Mouse (Mus musculus) stomach, embryonic 15.5 days (tissue): ENCODE data around the gene Ccdc82. TPM values are rescaled to one million over a fixed set of nuclear protein-coding genes. Genes with fewer than 3 reads are reported as not detected.

Experiments
- ATAC-seq: fragments of 200-750 bp; cut with Nextera tagmentation; 2 replicates; pipeline ENCODE4 v1.8.0; 2017; ENCODE audit warnings: low read depth, moderate number of reproducible peaks, moderate TSS enrichment; ENCODE audit not compliant: insufficient read depth, low FRiP score
- H3K27ac ChIP-seq: fragments of 300-500 bp; sonication (generic); 2 replicates; pipeline ENCODE4 v1.5.1; 2015; ENCODE audit warnings: mild to moderate bottlenecking, inconsistent platforms
- H3K27me3 ChIP-seq: fragments of 300-500 bp; sonication (generic); replicated peaks from 2 replicates; pipeline ENCODE4 v1.6.1; 2015; ENCODE audit warnings: inconsistent platforms
- H3K36me3 ChIP-seq: fragments of 300-500 bp; sonication (generic); 2 replicates; pipeline ENCODE4 v1.6.1; 2015; ENCODE audit warnings: inconsistent platforms
- H3K4me1 ChIP-seq: fragments of 300-500 bp; sonication (generic); 2 replicates; pipeline ENCODE4 v1.6.1; 2015; ENCODE audit warnings: inconsistent platforms
- H3K4me2 ChIP-seq: fragments of 300-500 bp; sonication (generic); 2 replicates; pipeline ENCODE4 v1.6.1; 2015; ENCODE audit warnings: mild to moderate bottlenecking, inconsistent platforms
- H3K4me3 ChIP-seq: fragments of 300-500 bp; sonication (generic); replicated peaks from 2 replicates; pipeline ENCODE4 v1.5.1; 2015; ENCODE audit warnings: inconsistent platforms
- H3K9ac ChIP-seq: fragments of 300-500 bp; sonication (generic); 2 replicates; pipeline ENCODE4 v1.6.1; 2015; ENCODE audit warnings: inconsistent platforms
- H3K9me3 ChIP-seq: fragments of 300-500 bp; sonication (generic); 2 replicates; pipeline ENCODE4 v1.6.1; 2016; ENCODE audit warnings: inconsistent platforms
- WGBS: fragments of 180-500 bp; shearing (Covaris S2); methylation state at CpG from one replicate; pipeline ENCODE4 v1.1.7; 2015; 5-methylcytosine and 5-hydroxymethylcytosine counted together
- polyA plus RNA-seq: library from polyadenylated mRNA; unstranded; fragments of >200 nt; fragmentation: Nextera tagmentation; extraction: Ambion mirVana; gene quantifications from 2 replicates; pipeline ENCODE4 v1.2.1, GENCODE M21; 2015

Gene Ccdc82
- 8.6 and 10.8 TPM in 2 replicates for polyA plus RNA-seq

GRCm38 (mm10) chr9:13246815-13247638 lies at the start of gene Ccdc82:
TSS of gene Ccdc82 (plus strand) at chr9:13246955.
- Histone ChIP-seq H3K4me2 (peak within 1 kb of the TSS; percentile 79), H3K9me3 (no peaks in the 10 kb centered on the region), H3K36me3 (no peaks in the 10 kb centered on the region), H3K9ac (peak within 1 kb of the TSS; percentile 61), H3K27ac (peak within 1 kb of the TSS; percentile 87), H3K4me3 (peak within 1 kb of the TSS; percentile 65), H3K4me1 (no peaks in the 10 kb centered on the region), H3K27me3 (no peaks in the 10 kb centered on the region)
- WGBS, result 3% methylated on average over 25 of the region's 39 CpGs
- ATAC-seq, result peak; percentile 99

GRCm38 (mm10) chr9:13200079-13200478 lies 46.7 kb upstream of the Ccdc82 start:
- H3K4me3 ChIP-seq, result no peak overlapping the region
- H3K9ac ChIP-seq, result no peak overlapping the region
- no peak overlapping the region for H3K27ac ChIP-seq
- 35% methylated on average over 3 of the region's 3 CpGs for WGBS
- no peaks in the 10 kb centered on the region for H3K9me3 ChIP-seq
- H3K4me1 ChIP-seq, result no peaks in the 10 kb centered on the region
- H3K4me2 ChIP-seq, result no peak overlapping the region
- H3K27me3 ChIP-seq, result no peaks in the 10 kb centered on the region
- no peak for ATAC-seq
- no peaks in the 10 kb centered on the region for H3K36me3 ChIP-seq

DNA sequence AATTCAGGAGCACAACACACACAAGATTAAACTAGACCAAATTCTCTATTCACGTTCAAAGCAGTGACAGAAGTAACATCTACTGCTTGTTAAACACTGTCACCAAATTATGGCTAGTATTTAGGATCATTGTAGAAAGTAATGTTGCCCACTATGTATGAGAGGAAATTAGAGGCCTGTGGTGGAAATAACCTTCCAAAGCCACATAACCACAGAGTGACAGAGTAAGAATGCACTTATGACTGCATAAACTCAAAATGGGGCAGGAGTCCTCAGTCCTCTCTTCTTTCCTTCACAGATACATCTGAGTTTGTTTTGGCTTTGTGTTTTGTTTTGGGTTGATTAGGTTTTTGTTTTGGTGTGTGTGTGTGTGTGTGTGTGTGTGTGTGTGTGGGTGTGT lies 43.6 kb upstream of the Ccdc82 start:
- 77% methylated on average over 1 of the region's 1 CpGs for WGBS
- Histone ChIP-seq H3K27me3 (no peaks in the 10 kb centered on the region), H3K9ac (no peak overlapping the region), H3K4me2 (no peak overlapping the region), H3K4me3 (no peak overlapping the region), H3K4me1 (no peaks in the 10 kb centered on the region), H3K9me3 (no peaks in the 10 kb centered on the region), H3K36me3 (no peaks in the 10 kb centered on the region), H3K27ac (no peak overlapping the region)
- no peak for ATAC-seq

- H3K4me1 ChIP-seq, result no peaks in the 10 kb centered on the region
- 74% methylated on average over 5 of the region's 5 CpGs for whole genome bisulfite sequencing
- no peaks in the 10 kb centered on the region for H3K36me3 ChIP-seq
- H3K9me3 ChIP-seq, result no peaks in the 10 kb centered on the region
- H3K27ac ChIP-seq, result no peak overlapping the region
- no peak; the same call in 1 of the 2 replicates for ATAC-seq
- no peak overlapping the region for H3K9ac ChIP-seq
- no peaks in the 10 kb centered on the region for H3K27me3 ChIP-seq
- H3K4me3 ChIP-seq, result no peak overlapping the region
- H3K4me2 ChIP-seq, result no peak overlapping the region
Observed at GRCm38 (mm10) chr9:13203681-13204080, 43.1 kb upstream of the Ccdc82 start.

GRCm38 (mm10) chr9:13206369-13206768 lies 40.4 kb upstream of the Ccdc82 start:
- Histone ChIP-seq H3K36me3 (no peaks in the 10 kb centered on the region), H3K27me3 (no peaks in the 10 kb centered on the region), H3K27ac (no peak overlapping the region), H3K9ac (no peak overlapping the region), H3K4me2 (no peak overlapping the region), H3K9me3 (no peaks in the 10 kb centered on the region), H3K4me1 (no peaks in the 10 kb centered on the region), H3K4me3 (no peak overlapping the region)
- no peak for ATAC-seq
- WGBS, result 81% methylated on average over 2 of the region's 2 CpGs

- WGBS, result 71% methylated on average over 1 of the region's 1 CpGs
Observed at GRCm38 (mm10) chr9:13225872-13226271, 20.9 kb upstream of the Ccdc82 start.

DNA sequence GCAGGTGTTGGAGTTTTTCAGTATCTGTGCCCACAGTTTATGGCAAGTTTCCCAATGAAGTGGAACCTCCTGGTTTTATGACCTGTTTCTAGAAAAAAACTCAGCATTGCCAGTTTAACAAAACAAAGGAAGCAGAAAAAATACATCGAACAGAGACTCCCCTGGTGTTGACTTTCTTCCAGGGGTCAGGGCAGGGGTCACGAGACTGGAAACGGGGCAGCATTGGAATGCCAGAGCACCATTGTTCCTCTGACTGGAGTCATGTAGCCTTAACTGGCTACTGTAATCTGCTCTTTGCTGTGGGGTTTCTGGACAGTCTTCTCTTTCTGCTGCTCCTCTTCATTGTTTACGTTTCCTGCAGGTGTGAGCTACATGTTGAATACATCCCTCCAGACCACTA lies 16.2 kb upstream of the Ccdc82 start:
- no peak overlapping the region for H3K27ac ChIP-seq
- ATAC-seq, result no peak
- H3K4me1 ChIP-seq, result no peaks in the 10 kb centered on the region
- no peaks in the 10 kb centered on the region for H3K9me3 ChIP-seq
- no peak overlapping the region for H3K4me2 ChIP-seq
- H3K36me3 ChIP-seq, result no peaks in the 10 kb centered on the region
- H3K9ac ChIP-seq, result no peak overlapping the region
- no peak overlapping the region for H3K4me3 ChIP-seq
- H3K27me3 ChIP-seq, result no peaks in the 10 kb centered on the region
- 9% methylated on average over 4 of the region's 4 CpGs for WGBS

More at GRCm38 (mm10) chr9:13225872-13226271, 20.9 kb upstream of the Ccdc82 start:
- Histone ChIP-seq H3K4me1 (no peaks in the 10 kb centered on the region), H3K36me3 (no peaks in the 10 kb centered on the region), H3K9me3 (no peaks in the 10 kb centered on the region), H3K27ac (no peak overlapping the region), H3K4me3 (no peak overlapping the region), H3K4me2 (no peak overlapping the region), H3K9ac (no peak overlapping the region), H3K27me3 (no peaks in the 10 kb centered on the region)
- ATAC-seq, result no peak

- Histone ChIP-seq H3K9ac (no peak overlapping the region), H3K9me3 (no peaks in the 10 kb centered on the region), H3K27ac (no peak overlapping the region), H3K4me2 (no peak overlapping the region), H3K4me3 (no peak overlapping the region), H3K27me3 (no peaks in the 10 kb centered on the region), H3K4me1 (no peaks in the 10 kb centered on the region), H3K36me3 (no peaks in the 10 kb centered on the region)
- 15% methylated on average over 5 of the region's 5 CpGs for WGBS
- no peak for ATAC-seq
Observed at GRCm38 (mm10) chr9:13231545-13232216, 15.1 kb upstream of the Ccdc82 start.

DNA sequence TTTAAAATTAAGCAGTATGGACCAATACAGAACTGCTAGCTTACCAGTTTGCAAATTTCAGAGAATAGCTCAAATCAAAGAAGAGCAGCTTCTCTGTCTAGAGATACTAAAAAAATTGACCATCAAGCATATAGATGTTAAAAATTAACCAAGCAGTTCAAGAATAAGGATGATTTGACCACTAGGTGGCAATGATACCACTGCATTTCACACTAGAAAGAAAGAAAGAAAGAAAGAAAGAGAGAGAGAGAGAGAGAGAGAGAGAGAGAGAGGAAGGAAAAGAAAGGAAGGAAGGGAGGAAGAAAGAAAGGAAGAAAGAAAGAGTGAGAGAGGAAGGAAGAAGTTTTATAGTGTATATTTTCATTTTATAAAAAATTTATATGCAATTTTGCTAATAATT lies 4.4 kb upstream of the Ccdc82 start:
- Histone ChIP-seq H3K4me1 (no peaks in the 10 kb centered on the region), H3K9me3 (no peaks in the 10 kb centered on the region), H3K4me3 (no peak overlapping the region), H3K4me2 (no peak overlapping the region), H3K27ac (no peak overlapping the region), H3K27me3 (no peaks in the 10 kb centered on the region), H3K36me3 (no peaks in the 10 kb centered on the region), H3K9ac (no peak overlapping the region)
- no peak for ATAC-seq

GRCm38 (mm10) chr9:13245481-13245880 lies 1.3 kb upstream of the Ccdc82 start, which contains the start of gene Jrkl:
TSS of gene Jrkl (minus strand) at chr9:13245829.
- H3K27me3 ChIP-seq, result no peaks in the 10 kb centered on the region
- H3K9me3 ChIP-seq, result no peaks in the 10 kb centered on the region
- H3K4me1 ChIP-seq, result no peaks in the 10 kb centered on the region
- 5% methylated on average over 10 of the region's 10 CpGs for WGBS
- H3K4me2 ChIP-seq, result peak within 1 kb of the TSS; percentile 62
- peak within 1 kb of the TSS; percentile 54 for H3K4me3 ChIP-seq
- peak within 1 kb of the TSS; percentile 80 for H3K27ac ChIP-seq
- H3K36me3 ChIP-seq, result no peaks in the 10 kb centered on the region
- ATAC-seq, result no peak
- peak within 1 kb of the TSS; percentile 39; the same call in 1 of the 2 replicates for H3K9ac ChIP-seq

GRCm38 (mm10) chr9:13248104-13248503 lies 1.3 kb downstream of the Ccdc82 start:
- ATAC-seq, result no peak
- Histone ChIP-seq H3K4me1 (no peaks in the 10 kb centered on the region), H3K27me3 (no peaks in the 10 kb centered on the region), H3K4me2 (no peak overlapping the region), H3K4me3 (no peak overlapping the region), H3K27ac (no peak overlapping the region), H3K9ac (no peak overlapping the region), H3K9me3 (no peaks in the 10 kb centered on the region), H3K36me3 (no peaks in the 10 kb centered on the region)
- WGBS, result 93% methylated on average over 4 of the region's 4 CpGs

DNA sequence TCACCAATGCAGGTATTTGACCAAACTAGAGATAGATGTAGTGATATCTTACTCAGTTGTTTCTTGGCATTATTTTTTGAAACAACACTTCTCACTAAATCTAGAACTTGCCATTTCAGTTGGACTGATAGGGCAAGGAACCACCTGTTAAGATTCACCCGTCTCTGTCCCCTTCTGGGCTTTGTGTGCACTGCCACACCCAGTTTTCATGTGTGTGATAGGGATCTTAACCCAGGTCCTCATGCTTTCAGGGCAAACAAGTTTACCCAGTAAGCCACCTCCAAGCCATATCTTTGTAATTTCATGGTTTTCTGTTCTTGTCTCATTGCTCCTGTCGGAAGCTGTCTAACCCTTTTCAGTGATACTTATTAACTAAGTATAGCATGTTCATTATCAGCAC lies 4.5 kb downstream of the Ccdc82 start:
- no peak for ATAC-seq
- Histone ChIP-seq H3K4me2 (no peak overlapping the region), H3K9ac (no peak overlapping the region), H3K36me3 (no peaks in the 10 kb centered on the region), H3K9me3 (no peaks in the 10 kb centered on the region), H3K4me3 (no peak overlapping the region), H3K27me3 (no peaks in the 10 kb centered on the region), H3K4me1 (no peaks in the 10 kb centered on the region), H3K27ac (no peak overlapping the region)
- WGBS, result 72% methylated on average over 2 of the region's 2 CpGs
